Mouse (Mus musculus) T-cell, adult 2 months (primary cell): ENCODE data around the gene Asxl1.

ENCODE experiments used
- DNase-seq: peaks from one replicate; pipeline ENCODE4 v3.0.0; 2022; ENCODE audit warnings: low spot score

Asxl1 gene

GRCm38 (mm10) chr2:153345454-153346220, at the start of gene Asxl1:
Gene Asxl1, plus strand, starts transcription at chr2:153345829.
- DNase-seq, result peak; percentile 96

- DNase-seq, result no peak
These were observed 47.9 kb upstream of the Asxl1 start for GRCm38 (mm10) chr2:153297771-153298170.

DNA sequence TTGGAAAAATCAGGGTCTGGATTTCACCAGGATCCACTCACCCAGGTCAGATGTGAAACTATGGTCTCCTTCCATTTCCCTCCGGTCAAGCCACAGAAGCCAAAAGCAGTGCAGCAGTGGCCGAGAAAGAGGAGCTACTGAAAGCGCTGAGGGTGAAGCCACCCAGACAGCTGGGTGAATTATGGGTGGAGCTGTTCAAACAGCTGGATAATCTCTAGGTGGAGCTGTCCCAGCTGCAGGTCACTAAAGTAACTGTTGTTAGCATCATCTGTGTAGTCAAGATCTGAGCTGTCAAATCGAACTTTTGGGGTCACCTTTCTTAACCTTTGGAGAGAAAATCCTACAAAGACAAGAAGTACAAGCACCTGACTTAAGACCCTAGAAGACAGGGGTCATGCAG, 47.2 kb upstream of the Asxl1 start:
- DNase-seq, result no peak

- DNase-seq, result no peak
These were observed 46.8 kb upstream of the Asxl1 start for GRCm38 (mm10) chr2:153298863-153299262.

DNA sequence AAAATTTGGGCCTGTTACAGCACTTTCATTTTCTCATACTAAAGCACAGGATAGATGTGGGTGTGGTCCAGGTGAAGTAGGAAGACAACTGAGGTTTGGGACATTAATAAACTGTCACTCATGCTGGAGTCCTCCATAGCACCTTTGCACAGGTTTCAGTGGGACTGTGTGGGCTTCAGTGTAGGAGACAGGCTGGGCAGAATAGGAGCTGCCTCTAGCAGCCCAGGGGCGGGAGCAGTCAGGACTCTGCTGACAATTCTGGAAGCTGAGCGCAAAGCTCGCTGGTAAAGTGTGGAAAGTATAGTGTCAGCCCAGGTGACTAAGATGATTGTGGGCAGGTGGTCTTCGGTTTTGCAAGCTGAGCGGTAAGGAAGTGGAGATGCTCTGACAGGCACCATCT, 44.5 kb upstream of the Asxl1 start:
- no peak for DNase-seq

DNA sequence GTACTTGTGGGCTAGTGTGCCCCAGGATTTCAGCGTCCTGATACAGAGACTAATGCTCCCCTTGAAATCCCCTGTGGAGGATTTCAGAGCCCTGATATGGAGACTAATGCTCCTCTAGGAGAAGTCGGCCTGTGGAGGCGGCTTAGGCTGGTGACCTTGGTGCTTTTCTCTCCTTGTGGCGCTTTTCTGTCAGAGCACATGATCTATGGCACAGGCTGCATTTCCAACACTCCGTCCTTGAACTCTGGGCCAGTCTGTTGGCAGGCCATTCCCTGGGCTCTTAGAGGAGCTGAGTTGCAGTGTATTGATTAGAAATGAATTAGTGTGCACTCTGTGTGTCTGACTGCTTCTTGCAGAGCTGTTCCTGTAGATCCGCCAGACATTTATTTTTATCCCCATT, 40.4 kb upstream of the Asxl1 start:
- no peak for DNase-seq

- no peak for DNase-seq
These were observed 37.0 kb upstream of the Asxl1 start for GRCm38 (mm10) chr2:153308586-153308985.

DNA sequence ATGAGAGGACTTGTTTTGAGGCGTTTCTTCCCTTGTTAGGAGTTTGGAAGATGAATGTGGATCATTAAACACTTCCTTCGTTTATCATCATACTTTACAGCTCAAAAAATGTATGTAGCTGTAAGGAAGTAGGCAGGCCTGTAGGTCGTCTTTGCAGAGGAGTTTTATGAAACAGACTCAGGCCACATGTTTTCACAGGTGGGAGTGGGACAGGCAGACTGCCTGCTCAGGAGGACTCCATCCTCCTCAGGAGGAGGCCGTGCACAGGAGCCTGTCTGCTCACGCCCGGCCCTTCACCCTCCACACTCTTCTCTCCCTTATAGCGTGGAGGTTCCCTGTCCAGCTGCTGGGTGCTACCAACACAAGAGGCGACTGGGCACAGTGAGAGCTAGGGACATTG, 36.5 kb upstream of the Asxl1 start:
- no peak for DNase-seq

- no peak for DNase-seq
These were observed 35.4 kb upstream of the Asxl1 start for GRCm38 (mm10) chr2:153310228-153310627.

DNA sequence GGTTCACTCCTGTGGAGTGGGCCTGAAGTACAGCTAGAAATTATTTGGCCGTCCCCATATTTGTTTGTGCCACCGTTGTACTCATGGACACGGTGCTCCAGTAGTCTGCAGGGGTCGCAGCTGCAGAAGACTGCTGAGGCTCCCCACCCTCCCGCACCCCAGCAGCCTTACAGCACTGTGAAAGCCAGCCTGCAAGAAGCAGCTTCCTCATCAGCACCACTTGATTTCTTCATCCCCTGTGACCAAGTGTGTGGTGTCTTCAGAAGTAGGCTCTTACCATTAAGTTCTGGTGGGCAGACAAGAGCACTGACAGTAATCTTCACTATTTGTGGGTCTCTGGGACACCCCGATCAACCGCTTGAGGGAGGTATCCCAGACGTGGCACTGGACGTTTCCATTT, 32.7 kb upstream of the Asxl1 start:
- DNase-seq, result no peak

GRCm38 (mm10) chr2:153318408-153318807, 27.2 kb upstream of the Asxl1 start:
- DNase-seq, result no peak

DNA sequence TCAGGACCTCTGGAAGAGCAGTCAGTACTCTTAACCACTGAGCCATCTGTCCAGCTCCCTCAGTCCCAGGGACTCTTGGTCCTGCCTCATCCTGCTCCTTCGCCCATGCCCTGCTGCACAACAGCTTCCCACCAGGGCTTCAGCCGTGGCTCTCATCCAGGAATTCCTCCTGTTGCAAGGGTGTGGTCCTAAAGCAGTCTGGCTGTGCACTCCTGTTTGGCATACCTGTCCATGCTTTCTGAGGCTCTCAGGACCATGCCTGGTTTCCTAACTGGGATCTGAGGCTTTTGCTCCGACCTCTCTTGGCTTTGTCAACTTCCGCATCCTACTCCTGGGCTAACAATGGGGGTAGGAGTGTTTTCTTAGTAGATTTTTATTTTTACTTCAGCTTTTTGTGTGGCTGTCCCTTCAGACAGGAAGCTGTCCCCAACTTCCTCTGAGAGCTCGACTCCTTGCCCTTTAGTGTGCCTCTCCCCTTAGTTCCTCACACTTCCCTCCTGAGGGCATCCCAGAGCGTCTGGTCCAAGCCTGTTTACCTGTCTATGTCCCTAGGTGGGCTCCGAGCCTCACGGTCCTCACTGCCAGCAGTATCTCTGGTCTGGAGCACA, 26.5 kb upstream of the Asxl1 start:
- DNase-seq, result no peak

- peak; percentile 14 for DNase-seq
These were observed 19.8 kb upstream of the Asxl1 start for GRCm38 (mm10) chr2:153325706-153326376.

DNA sequence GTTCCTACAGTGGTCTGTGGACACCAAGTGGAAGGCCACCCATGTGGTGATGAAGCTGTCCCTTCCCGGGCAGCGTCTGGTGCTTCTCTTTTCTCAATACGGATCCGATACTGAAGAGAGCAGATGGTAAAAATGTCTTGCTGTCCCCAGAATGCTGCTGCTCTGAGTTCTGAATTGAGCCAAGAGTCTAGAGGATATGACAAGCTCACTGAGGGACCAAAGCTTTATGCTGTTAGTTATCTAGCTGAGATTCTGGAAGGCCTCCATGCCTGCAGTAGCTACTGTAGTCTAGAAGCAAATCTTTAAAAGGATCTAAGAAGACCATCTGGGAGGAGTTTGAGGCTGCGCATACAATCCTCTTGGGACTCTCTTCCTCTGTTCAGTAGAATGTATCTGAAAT, 13.4 kb upstream of the Asxl1 start:
- DNase-seq, result no peak

DNA sequence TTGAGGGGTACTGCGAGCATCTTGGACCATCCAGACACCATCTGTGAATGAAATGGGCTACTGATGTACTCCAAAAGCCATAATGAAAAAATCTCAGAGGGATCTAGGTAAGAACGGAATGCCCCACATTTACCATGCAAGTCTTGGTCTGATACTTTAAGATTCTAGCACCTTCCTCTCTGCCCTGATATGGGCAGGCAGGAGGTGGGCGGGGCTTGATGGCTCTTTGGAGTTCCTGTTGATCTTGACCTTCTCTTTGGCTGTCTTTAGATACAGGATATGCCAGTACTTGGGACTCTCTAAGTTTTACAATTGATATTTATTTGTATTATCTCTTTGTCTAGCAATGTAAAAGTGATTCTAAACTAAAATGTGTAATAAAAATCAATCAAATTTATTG, 12.6 kb upstream of the Asxl1 start:
- peak; percentile 59 for DNase-seq

DNA sequence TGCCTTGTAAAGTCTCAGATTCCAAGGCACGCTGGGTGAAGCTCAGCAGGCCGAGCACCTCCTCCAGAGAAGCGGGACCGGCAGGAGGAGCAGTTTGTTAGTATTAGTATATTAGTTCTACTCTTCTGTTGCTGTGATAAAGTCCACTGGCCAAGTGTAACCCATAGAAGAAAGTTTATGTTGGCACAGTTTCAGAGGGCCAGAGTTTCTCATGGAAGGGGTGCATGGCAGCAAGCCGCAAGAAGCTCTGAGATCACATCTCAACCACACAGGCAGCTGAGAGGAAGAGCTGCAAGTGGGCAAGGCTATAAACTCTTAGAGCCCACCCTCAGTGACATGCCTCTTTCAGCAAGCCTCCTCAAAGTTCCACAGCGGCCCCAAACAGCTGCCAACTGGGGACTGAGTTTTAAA, 11.8 kb upstream of the Asxl1 start:
- peak; percentile 11 for DNase-seq

DNA sequence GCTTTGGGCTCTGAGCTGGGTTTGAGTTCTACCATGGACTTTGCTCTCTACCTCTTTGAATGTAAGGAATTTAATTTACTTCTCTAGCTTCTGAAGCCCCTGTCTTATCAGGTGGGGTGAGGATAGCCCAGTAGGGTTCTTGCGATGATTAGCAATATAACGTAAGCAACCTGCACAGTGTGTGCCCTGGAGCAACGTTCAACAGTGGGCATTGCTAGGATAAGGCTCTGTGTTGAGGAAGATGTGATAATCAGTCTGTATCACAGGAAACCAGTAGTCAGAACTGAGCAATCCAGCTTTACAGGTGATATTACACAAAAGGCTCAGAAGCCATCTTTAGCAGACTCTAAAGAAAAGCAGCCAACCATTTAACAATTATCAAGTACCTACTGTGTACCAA, 11.3 kb upstream of the Asxl1 start:
- no peak for DNase-seq

DNA sequence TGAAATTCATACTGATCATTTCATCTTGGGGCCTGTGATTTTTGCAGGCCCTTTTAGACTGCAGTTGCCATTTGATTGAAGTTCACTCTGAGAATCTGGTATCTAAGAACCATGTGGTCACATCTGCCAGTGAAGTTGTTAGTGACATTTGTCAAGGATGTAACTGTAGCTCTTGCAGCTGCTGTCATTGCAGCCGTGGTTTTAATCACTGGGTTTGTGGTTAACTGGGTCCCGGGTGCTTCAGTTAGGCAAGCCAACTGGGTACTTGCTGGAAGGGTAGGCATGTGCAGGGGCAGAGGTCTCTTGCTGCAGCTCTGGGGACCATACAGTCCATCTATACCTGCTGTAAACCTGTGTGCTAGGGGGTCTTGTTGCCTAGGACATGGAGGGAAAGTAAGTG, 9.5 kb upstream of the Asxl1 start:
- DNase-seq, result peak; percentile 68

- DNase-seq, result peak; percentile 33
These were observed 7.0 kb upstream of the Asxl1 start for GRCm38 (mm10) chr2:153338361-153339350.

DNA sequence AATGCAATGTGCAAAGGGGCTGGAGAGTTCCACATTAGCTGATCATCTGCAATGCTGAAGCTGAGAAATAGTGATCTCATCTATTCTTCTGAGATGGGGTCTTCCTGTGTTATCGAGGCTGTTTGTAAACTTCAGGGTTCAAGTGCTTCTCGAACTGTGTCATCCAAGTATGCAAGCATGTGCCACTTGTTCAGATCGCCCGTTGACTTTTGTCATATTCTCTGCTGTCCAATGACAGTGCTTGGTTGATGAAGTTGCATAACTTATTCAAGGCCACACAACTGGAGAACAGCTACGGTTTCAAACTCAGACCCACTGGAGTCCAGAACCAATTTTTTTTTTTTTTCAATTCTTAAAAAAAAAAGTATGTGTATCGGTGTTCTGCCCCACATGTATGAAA, 3.5 kb upstream of the Asxl1 start:
- DNase-seq, result no peak

- no peak for DNase-seq
These were observed 3.0 kb upstream of the Asxl1 start for GRCm38 (mm10) chr2:153342602-153343001.

GRCm38 (mm10) chr2:153343191-153343590, 2.4 kb upstream of the Asxl1 start:
- DNase-seq, result no peak
